Mouse (Mus musculus) thymus, adult 2 months (tissue): Measurements from ENCODE around the gene Scamp2.

Source experiments
- CTCF ChIP-seq: fragments of 200-500 bp; IDR thresholded peaks from 2 replicates; pipeline ENCODE4 v1.5.1; 2012; ENCODE audit warnings: mild to moderate bottlenecking, control low read depth, low read length, moderate library complexity, borderline replicate concordance; ENCODE audit not compliant: control insufficient read depth, poor library complexity, insufficient read depth; ENCODE audit errors: extremely low read depth
- POLR2A ChIP-seq: fragments of 200-500 bp; IDR thresholded peaks from 2 replicates; pipeline ENCODE4 v1.6.1; 2012; ENCODE audit warnings: mild to moderate bottlenecking, low read length, control low read depth, moderate library complexity; ENCODE audit not compliant: control insufficient read depth, poor library complexity, insufficient read depth; ENCODE audit errors: extremely low read depth

- TF ChIP-seq CTCF (no peak), POLR2A (peak; percentile 88)
Measured at GRCm38 (mm10) chr9:57521056-57521911, 39.5 kb upstream of the Scamp2 start, which contains the start of gene Cox5a.
